ENCODE assay signal across 10 mouse cellular contexts in genomic region chr4:76424324-76425229, GRCm38 (mm10).
A peak's percentile ranks its signal among the peaks of the same experiment; 100 is the strongest.
DNase-seq lines count a peak whose midpoint lies in the region; ATAC-seq and TF ChIP-seq lines count a peak whose summit lies in the region.
"Had no signal": no experiment of that assay in that cellular context is flagged by ENCODE, and none has a peak within 500 bp of the region (broad histone marks: within the 10 kb centered on the region; RNA-seq: fewer than 3 reads in every experiment).

No protein-coding gene starts in this region.

- no peak overlapping the region for H3K4me3 ChIP-seq in liver, postnatal 0 days (ENCODE audit: low read depth, low read length)
- no peak overlapping the region for H3K4me3 ChIP-seq in liver, embryonic 11.5 days (ENCODE audit: low read depth, low read length)
- no peak overlapping the region; the same call in 1 of the 2 replicates for H3K4me3 ChIP-seq in small intestine, adult 2 months (ENCODE audit: low read depth, low read length)
- H3K4me3 ChIP-seq in embryonic facial prominence, embryonic 10.5 days, result no peak overlapping the region
- H3K4me3 ChIP-seq: hindbrain, embryonic 10.5 days; limb, embryonic 13.5 days; midbrain, embryonic 15.5 days had no signal

- no peak for TF ChIP-seq CTCF in liver, postnatal 0 days (IDR thresholded peaks at IDR 0.05; ENCODE audit: low read depth)
- no peak for TF ChIP-seq CTCF in small intestine, adult 2 months (IDR thresholded peaks at IDR 0.05; ENCODE audit: extremely low read depth, insufficient read length, insufficient replicate concordance, low read depth, low read length)

- H3K9ac ChIP-seq in liver, postnatal 0 days (replicated peaks), result no peak overlapping the region
- H3K9ac ChIP-seq in liver, embryonic 11.5 days (ENCODE audit: low read depth, low read length), result no peak overlapping the region
- H3K9ac ChIP-seq: limb, embryonic 13.5 days; midbrain, embryonic 15.5 days had no signal

- no peak for TF ChIP-seq POLR2A in small intestine, adult 2 months (IDR thresholded peaks at IDR 0.05; ENCODE audit: low read depth, low read length)

- 61% methylated on average over 9 of the region's 9 CpGs for WGBS in liver, postnatal 0 days (ENCODE audit: insufficient replicate concordance)
- 70% methylated on average over 9 of the region's 9 CpGs for WGBS in liver, embryonic 11.5 days
- WGBS in small intestine, adult 2 months, result 23% methylated on average over 9 of the region's 9 CpGs
- WGBS in embryonic facial prominence, embryonic 10.5 days, result 87% methylated on average over 9 of the region's 9 CpGs

- intact Hi-C loops in left cerebral cortex, postnatal 36 days (cut with DNase I), result no loop called here

- H3K4me2 ChIP-seq in liver, postnatal 0 days (ENCODE audit: low read depth, low read length), result 0 out of 2 replicates have a peak overlapping the region, but pooled peaks have one; percentile 32
- H3K4me2 ChIP-seq in liver, embryonic 11.5 days, result no peak overlapping the region
- H3K4me2 ChIP-seq: limb, embryonic 13.5 days; midbrain, embryonic 15.5 days had no signal

- no peaks in the 10 kb centered on the region for H3K27me3 ChIP-seq in liver, postnatal 0 days (ENCODE audit: insufficient read depth, low read length)
- no peaks in the 10 kb centered on the region for H3K27me3 ChIP-seq in liver, embryonic 11.5 days (replicated peaks; ENCODE audit: control insufficient read depth, insufficient read depth, low read length)
- no peaks in the 10 kb centered on the region for H3K27me3 ChIP-seq in small intestine, adult 2 months (ENCODE audit: control insufficient read depth, insufficient read depth, low read length)
- H3K27me3 ChIP-seq in embryonic facial prominence, embryonic 10.5 days (replicated peaks; ENCODE audit: low read depth, poor library complexity, severe bottlenecking), result no peaks in the 10 kb centered on the region
- H3K27me3 ChIP-seq: limb, embryonic 13.5 days; midbrain, embryonic 15.5 days had no signal

- H3K27ac ChIP-seq in liver, postnatal 0 days (ENCODE audit: low read depth), result no peak overlapping the region
- no peak overlapping the region for H3K27ac ChIP-seq in liver, embryonic 11.5 days (ENCODE audit: low read depth, low read length)
- H3K27ac ChIP-seq in small intestine, adult 2 months (ENCODE audit: insufficient read depth, low read depth, low read length), result peak overlapping the region; percentile 67
- H3K27ac ChIP-seq in embryonic facial prominence, embryonic 10.5 days (replicated peaks), result no peak overlapping the region
- H3K27ac ChIP-seq: hindbrain, embryonic 10.5 days; limb, embryonic 13.5 days; midbrain, embryonic 15.5 days had no signal

- no peaks in the 10 kb centered on the region for H3K9me3 ChIP-seq in liver, postnatal 0 days (ENCODE audit: low read length)
- H3K9me3 ChIP-seq in liver, embryonic 11.5 days (ENCODE audit: control insufficient read depth, low read length), result no peaks in the 10 kb centered on the region
- no peaks in the 10 kb centered on the region for H3K9me3 ChIP-seq in embryonic facial prominence, embryonic 10.5 days
- H3K9me3 ChIP-seq: hindbrain, embryonic 10.5 days; limb, embryonic 13.5 days; midbrain, embryonic 15.5 days had no signal

- H3K36me3 ChIP-seq in liver, postnatal 0 days (replicated peaks; ENCODE audit: insufficient read depth, low read length), result no peaks in the 10 kb centered on the region
- no peaks in the 10 kb centered on the region for H3K36me3 ChIP-seq in liver, embryonic 11.5 days (ENCODE audit: control insufficient read depth, insufficient read depth, low read length)
- H3K36me3 ChIP-seq in small intestine, adult 2 months (ENCODE audit: control insufficient read depth, insufficient read depth, low read length), result no peaks in the 10 kb centered on the region
- no peaks in the 10 kb centered on the region for H3K36me3 ChIP-seq in embryonic facial prominence, embryonic 10.5 days (replicated peaks)
- H3K36me3 ChIP-seq: hindbrain, embryonic 10.5 days; limb, embryonic 13.5 days; midbrain, embryonic 15.5 days had no signal

- TF ChIP-seq EP300 in liver, postnatal 0 days (IDR thresholded peaks at IDR 0.05; ENCODE audit: low read depth), result no peak

- peak; percentile 14 for DNase-seq in liver, postnatal 0 days
- no peak for DNase-seq in liver, embryonic 11.5 days (ENCODE audit: low spot score)
- DNase-seq in fibroblast of lung, adult 2 months (ENCODE audit: low read depth), result peak; percentile 69
- peak; percentile 88 to 94 for DNase-seq in kidney, adult 8-10 months
- DNase-seq in embryonic facial prominence, embryonic 10.5 days (ENCODE audit: low spot score), result no peak
- no peak for DNase-seq in left cerebral cortex, postnatal 36 days (ENCODE audit: low spot score in 2 of 2)

- no peaks in the 10 kb centered on the region for H3K4me1 ChIP-seq in liver, postnatal 0 days (ENCODE audit: insufficient read depth)
- no peaks in the 10 kb centered on the region for H3K4me1 ChIP-seq in liver, embryonic 11.5 days (replicated peaks; ENCODE audit: control insufficient read depth, insufficient read depth, low read length)
- peaks cover 10% of the 10 kb centered on the region; the same call in 1 of the 2 replicates for H3K4me1 ChIP-seq in small intestine, adult 2 months (ENCODE audit: control insufficient read depth, insufficient read depth, insufficient read length, low read length)
- no peaks in the 10 kb centered on the region; the same call in 1 of the 2 replicates for H3K4me1 ChIP-seq in embryonic facial prominence, embryonic 10.5 days
- H3K4me1 ChIP-seq: hindbrain, embryonic 10.5 days had no signal

- ATAC-seq in liver, postnatal 0 days, result no peak
- ATAC-seq in liver, embryonic 11.5 days (replicated peaks; ENCODE audit: low FRiP score), result no peak
- ATAC-seq: midbrain, embryonic 15.5 days had no signal

Comparison
In these comparisons a context has a peak if more than half of its experiments do, and no peak if none do; other contexts are left out.
1. DNase-seq: peak in liver, postnatal 0 days (single experiment), fibroblast of lung, adult 2 months (single experiment) and kidney, adult 8-10 months (2 of 2); none in liver, embryonic 11.5 days (single experiment), embryonic facial prominence, embryonic 10.5 days (single experiment) and left cerebral cortex, postnatal 36 days (0 of 2).